Mouse (Mus musculus) mammary gland, adult 2 months (tissue): ENCODE results near the gene Trib2. TPM values are rescaled to one million over a fixed set of nuclear protein-coding genes. Genes with fewer than 3 reads are reported as not detected.

ENCODE experiments used
- polyA plus RNA-seq: library from polyadenylated mRNA; depleted of rRNA; stranded (reverse); fragments of >200 nt; gene quantifications from 2 replicates; pipeline ENCODE4 v1.2.3, GENCODE M21; 2012; ENCODE audit warnings: low replicate concordance; rRNA removed

The Trib2 gene
- polyA plus RNA-seq, result 16.9 and 28.7 TPM in 2 replicates

GRCm38 (mm10) chr12:15816740-15817178, at the start of gene Trib2:
Trib2 (minus strand) TSS chr12:15816922.

